Mouse (Mus musculus) gastrocnemius, adult 18-20 months (tissue): ENCODE results near the gene Thtpa. TPM values are rescaled to one million over a fixed set of nuclear protein-coding genes. Genes with fewer than 3 reads are reported as not detected.
A peak's percentile ranks its signal among the peaks of the same experiment; 100 is the strongest.

Experiments used
- DNase-seq: peaks from one replicate; pipeline ENCODE4 v3.0.0; 2021; ENCODE audit warnings: low spot score
- total RNA-seq, 2 experiments: library from RNA; stranded (reverse); gene quantifications; 2 replicates each; pipeline ENCODE4 v1.2.3; 2021

The Thtpa gene
- total RNA-seq, 2 experiments from 2014 or later: 12.1 to 14.8 TPM

DNA sequence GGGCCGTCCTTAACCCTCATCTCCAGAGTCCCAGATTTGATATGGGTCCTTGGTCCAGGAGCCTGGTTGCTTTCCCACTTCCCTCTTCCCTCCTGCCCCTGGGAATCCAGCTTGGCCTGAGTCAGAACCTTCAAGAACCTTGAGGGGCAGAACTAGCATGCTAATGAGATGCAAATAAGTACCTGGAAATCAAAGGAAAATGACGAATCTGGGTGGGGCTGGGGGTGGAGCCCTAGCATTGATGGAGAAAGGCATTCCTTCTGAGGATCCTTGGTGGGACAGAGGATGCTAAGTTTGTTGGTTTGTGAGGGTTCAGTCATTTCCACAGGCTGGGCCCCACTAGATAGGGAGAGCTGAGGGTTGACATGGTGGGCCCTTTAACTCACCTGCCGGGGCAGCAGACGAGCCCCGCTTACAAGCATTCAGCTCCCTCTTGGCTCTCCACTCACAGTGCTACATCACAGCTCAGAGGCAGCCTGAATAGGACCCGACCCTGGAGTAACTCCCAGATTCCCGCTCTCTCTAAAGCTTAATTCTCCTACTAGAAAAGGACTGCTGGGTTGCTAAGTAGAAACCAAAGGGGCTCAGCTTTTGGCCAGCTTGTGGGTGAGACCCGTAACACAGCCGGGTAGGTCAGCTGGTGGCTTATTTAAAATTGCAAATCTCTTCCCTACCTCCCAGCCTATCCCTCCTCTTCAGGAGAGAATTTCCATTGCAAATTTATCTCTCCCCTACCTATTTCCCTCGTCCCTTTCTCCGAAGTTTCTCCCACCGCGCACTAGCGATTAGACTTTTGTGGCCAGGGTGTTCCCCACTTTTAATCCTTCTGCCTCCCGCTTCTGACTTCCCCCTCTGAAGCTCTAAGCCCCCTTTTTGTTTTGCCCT is 16.9 kb upstream of the Thtpa start:
- no peak for DNase-seq

DNA sequence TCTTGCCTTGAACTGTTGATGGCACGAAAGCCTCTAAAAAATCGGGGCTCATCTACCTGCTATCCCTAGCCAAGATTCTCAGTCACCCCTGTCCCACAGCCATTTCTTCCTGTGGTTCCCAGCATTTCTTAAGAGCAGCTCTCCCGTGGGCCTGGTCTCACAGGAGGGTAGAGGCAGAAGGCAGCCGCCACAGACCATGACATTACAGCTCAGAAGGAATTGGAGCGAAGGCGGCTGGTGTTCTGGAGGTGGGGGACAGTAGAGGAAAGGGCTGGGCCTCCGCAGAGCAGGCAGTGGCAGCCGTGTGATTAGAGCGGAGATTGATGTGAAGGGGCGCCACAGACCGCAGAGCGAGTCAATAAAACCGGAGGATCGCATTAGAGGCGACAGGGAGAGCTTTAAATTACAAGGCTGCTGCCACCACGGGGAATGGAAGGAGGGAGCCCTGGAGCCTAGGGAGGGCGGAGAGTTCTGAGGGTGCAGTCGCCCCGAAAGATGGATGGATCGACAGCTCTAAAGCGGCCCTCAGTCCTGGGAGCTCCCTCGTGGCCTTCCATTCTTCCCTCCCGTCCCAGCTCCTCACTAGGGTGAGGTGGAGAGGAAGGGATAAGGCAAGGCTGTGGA is 16.1 kb upstream of the Thtpa start:
- no peak for DNase-seq

DNA sequence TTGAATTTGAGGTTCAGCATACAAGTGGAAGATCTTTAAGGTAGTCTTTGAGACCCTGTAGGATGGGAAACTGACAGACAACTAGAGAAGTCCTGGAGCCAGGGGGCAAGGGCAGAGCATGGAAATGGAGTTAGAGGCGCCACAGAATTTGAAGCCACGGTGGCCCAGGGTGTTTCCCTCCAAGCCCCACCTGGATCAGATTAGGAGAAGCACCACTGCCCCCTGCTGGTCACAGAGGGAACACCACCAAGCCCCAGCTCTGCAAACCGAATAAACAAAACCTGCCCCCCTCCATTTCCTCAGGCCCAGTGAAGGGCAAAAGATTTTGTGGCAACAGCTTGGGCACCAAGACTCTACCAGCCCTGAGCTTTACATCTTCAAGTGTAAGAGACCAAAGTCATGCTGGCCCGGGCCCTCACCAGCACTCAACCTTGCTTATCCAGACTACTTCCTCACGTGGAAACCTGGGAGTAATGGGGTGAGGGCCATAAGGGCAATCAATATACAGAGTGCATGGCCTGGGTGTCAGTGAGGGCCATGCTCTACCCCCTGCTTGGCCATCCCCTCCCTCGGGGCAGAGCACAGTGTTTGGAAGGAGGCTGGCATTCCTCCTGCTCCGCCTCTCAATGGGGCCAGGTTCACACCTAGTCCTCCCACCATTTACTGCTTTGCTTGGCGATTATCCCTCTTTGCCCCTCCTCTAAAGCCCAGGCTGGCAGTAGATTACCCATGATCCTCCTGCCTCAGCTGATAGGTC is 15.2 kb upstream of the Thtpa start:
- DNase-seq: peak; percentile 46

DNA sequence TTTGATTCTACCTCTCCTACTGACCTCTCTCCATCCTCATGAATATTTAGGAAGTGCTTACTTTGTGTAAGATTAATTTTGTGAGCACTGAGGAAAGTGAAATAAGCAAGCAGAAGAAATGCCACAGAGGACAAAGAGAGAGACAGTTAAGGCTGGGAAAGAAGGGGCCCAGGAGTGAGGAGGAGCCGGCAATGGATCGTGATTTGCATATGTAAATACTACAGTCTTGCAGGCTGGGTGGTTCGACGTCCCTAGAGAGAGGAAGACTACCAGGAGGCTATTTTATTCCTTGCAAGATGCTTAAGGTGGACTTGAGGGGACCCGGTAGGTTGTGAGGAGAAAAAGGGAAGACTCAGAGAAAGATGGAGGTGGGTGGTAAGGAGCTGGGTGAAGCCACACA is 13.5 kb upstream of the Thtpa start:
- DNase-seq: no peak

DNA sequence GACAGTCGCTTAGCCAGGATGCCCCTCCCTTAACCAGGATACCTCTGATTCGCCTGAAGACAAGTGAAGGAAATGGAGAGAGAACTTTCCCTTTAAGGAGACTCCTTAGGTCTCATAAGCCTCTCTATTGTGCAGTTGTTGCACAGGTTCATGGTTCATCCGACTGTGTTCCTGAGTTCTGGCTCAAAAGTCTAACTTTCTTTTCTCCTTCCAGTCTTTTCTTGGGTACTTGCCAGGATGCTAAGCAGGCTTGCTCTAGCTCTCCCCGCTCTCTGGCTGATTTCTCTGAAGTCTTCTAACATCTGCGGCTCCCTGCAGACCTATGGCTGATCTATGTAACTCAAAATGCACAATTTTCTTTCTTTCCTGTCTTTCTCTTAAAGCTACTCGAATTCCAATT is 11.1 kb upstream of the Thtpa start:
- DNase-seq: no peak

DNA sequence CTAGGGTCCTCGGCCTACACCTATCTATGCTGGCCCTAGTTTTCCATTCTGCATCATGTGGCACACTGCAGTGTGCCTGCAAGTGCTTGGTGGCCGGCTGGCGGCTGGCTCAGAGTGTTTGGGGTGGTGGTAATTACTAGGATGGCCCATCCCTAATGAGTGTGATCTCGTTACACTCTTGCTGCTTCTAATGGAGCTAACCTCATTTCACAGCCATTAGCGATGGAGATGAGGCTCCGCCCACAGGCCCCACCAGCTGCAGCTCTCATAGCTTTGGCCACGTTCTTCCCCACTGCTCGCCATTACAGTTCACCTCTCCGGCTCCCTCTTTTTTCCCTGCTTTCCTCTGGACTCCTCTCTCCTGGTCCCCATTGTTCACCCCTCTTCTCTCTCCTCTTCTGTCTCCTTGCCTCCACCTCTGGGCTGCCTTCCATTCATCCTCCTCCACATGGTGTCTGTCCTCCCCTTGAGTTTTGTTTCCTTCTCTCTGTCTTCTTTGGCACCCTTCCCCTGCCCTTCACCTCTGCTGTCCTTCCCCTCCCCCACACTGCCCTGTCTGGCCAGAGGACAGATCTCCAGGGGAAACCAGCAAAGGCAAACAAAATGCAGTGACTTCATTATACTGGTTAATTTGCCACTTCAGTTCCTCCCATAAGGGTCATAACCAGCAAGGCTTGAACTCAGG is 9.1 kb upstream of the Thtpa start:
- DNase-seq: no peak

DNA sequence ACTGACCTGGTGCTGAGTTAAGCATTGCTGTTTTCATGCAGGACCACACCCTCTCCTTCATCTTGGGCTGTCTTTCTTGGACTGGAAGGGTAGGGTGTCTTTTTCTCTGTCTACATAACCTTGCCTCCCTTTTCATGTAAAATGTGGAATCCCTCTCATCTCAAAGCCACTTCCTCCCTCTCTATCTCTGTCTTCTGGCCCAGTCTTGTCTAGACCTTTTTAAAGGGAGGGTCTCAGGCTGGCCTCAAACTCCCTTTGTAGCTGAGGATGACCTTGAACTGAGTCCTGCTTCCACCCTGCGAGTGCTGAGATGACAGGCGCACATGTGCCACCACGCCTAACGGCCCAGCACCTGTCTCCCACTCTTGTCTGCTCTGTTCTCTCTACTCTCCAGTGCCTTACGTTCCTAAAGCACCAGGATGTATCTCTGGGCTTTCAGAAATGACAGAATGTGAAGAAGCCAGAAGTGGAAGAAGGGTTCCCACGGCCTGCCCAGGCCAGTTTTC is 8.5 kb upstream of the Thtpa start:
- DNase-seq: no peak

DNA sequence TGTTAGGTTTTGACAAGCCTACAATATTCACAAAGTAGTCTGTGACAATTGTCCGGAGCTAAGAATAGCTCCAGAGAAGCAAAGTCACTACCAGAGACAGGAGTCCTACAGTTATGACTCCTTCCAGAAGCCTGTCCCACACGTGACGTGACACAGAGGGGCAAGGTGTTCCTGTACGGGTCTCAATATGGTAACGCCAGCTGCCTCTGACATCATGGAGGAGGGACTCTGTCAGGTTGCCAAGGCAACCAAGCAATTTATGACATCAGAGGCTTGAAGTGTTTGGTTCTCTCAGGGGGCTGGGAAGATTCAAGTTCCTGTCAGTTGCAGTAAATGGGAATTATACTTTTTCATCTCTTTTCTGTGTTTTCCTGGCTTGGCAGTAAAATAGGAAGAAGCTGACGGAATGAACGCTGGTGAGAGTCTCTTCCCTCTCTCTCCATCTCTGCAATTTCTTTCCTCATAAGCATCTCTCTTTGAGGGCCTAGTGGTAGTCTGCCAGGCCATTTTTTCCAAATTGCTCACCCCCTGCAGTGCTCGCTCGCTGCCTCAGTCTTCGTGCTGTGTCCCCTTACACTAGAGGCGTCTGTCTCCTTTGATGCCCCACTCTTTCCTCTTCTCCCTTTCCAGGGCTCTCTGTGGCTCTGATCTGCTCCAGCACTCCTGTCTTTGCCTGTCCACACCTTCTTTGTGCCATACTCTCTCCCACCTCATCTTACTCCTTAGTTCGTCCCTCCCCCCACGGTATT is 5.2 kb upstream of the Thtpa start:
- DNase-seq: no peak

DNA sequence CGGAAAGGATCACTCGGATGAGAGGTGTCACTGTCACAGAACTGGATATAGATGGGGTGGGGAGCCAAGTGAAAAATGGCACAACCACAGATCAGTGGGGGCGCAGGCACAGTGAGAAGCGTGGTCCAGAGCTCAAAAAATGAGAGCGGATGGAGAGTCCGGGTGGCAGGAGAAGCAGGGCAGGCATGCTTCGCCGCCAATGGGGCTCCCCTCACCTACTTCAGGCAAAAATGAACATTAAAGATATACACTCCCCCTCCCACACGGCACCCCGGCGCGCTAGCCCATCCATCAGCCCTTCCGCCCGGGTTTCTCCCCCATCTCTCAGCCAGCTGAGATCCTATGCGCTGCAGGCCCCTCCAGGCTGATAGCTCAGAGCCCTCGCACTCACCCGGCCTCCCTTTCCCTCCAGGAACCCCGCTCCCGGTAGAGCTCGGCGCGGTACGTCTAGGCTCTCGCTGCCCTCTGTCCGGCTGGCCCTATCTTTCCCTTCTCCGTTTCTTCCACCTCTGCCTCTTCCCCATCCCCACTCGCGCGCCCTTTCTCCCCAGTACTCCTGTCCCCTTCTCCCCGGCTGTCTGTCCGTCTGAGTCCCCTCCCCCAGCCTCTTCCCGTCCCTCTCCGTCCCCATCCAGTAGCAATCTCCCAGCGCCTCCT is 3.2 kb upstream of the Thtpa start:
- no peak for DNase-seq

DNA sequence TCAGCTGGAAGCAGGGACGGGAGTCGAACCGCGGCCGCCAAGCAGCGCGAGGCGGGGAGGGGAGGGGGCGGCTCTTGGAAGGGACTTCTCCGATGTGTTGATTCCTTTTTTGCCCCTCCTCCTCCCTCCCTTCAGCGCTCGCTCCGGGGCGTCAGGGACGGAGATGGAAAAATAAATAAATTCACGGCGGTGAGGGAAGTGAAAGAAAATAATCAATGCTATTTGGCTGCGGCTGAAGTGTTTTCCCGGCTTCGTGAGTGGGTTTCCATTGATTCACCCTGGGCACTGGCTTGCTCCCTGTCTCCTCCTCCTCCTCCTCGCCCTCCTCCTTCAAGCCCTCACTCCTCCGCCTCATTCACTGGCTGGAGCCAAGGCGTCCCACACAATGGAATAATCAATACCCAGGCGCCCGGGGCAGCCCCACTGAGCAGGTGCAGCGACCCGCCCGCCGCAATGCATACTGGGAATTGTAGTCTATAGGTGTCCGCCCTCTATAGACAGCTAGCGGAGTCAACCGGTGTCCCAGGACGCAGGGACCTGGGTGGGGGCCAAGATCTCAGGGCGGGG is 2.5 kb upstream of the Thtpa start, which contains the start of gene Zfhx2:
Zfhx2 (minus strand) TSS at position 314 of the 567 bp plus-strand sequence.
- peak; percentile 95 for DNase-seq

DNA sequence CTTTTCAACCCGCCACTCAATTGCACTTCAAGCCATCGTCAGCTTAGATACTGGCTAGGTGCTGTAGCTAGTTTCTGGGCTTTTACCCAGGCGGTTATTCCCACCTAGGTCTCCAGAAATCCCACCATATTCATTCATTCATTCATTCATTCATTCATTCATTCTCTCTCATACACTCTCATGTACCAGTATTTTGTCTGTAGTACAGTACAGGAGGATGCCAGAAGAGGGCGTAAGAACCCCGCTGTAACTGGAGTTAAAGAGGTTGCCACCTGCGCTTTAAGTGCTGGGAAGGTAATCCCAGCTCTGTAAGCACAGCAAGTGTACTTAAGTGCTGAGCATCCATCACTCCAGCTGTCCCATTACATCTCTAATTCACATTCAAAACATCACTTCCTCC is 657 bp upstream of the Thtpa start:
- no peak for DNase-seq

DNA sequence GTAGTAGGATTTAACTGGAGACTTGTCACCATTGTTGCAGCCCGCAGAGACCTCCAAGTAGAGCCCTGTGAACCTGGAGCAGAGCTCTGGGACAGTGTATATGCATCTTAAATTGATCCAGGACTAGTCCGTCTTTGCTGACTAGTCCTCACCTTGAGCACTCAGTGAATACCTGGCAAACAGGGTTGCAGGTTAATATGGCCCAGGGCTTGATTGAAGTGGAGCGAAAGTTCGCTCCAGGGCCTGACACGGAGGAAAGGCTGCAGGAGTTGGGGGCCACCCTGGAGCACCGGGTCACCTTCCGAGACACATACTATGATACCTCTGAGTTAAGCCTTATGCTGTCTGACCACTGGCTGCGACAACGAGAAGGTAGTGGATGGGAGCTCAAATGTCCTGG is 679 bp downstream of the Thtpa start:
- no peak for DNase-seq

DNA sequence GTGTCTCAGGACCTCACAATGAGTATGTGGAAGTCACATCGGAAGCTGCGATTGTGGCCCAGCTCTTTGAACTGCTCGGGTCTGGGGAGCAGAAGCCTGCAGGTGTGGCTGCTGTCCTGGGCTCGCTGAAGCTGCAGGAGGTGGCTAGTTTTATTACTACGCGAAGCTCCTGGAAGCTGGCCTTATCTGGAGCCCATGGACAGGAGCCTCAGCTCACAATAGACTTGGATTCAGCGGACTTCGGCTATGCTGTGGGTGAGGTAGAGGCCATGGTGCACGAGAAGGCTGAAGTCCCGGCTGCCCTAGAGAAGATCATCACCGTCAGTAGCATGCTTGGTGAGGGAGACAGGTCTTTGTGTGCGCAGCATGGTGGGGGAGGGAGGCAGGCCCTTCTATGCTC is 1.1 kb downstream of the Thtpa start:
- DNase-seq: no peak

DNA sequence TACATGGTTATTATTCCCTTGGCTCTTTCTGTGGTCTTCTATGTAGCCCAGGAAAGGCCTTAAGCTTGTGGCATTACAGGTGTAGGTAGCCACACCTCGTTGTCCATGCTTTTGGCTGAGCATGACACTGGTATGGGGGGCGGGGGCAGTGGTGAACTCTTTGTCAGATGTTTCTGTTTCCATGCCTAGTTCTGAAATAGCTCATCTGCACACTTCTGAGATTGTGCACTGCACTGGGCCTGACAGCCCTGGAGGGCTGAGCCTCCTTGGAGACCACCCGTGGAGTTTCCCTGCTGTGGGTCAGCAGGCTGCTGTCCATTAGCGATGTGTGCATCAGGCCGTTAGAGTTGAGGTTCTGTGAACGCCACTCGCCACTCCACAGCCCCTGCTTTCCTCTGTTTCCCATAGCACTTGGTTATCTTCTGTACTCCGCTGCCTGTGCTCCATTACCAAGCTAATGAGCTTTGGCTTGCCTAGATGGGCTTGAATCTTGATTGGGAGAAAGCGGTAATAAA is 2.0 kb downstream of the Thtpa start:
- DNase-seq: no peak

DNA sequence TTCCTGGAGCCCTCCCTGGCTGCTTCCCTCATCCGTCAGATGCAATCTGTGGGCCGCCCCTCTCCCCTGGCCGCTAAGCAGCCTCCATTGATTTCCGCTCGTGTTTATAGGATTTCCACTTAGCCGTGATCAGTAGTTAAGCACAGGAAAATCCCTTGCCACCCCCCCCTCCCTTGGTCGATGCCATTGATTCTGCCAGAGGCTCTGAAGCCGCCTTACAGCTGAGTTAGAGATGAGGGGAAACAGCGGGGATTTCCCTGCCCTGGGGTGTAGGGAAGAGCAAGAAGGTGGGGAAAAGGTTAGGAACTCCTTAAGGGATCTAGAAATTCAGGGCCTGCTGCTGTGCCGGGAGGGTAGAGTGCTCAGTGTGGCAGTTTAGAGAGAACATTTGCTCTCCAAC is 3.1 kb downstream of the Thtpa start:
- no peak for DNase-seq

DNA sequence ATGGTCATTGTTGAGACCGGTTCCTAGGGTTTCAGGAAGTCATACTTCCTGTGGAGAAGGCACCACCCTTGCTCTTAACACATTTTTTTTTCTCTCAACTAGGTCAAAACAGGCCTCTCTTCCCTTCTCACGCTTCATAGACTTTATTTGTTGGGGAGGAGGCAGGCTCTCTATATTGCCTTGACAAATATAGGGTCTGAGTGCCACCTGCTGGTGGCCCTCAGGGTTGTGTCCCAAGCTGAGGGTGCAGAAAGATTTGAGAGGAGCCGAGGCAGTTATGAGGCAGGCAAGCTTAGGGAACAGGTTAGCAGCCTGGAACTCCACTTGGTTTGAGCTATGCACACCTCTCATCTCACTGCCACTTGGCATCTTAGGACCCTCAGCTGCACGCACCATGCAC is 3.5 kb downstream of the Thtpa start:
- DNase-seq: no peak

DNA sequence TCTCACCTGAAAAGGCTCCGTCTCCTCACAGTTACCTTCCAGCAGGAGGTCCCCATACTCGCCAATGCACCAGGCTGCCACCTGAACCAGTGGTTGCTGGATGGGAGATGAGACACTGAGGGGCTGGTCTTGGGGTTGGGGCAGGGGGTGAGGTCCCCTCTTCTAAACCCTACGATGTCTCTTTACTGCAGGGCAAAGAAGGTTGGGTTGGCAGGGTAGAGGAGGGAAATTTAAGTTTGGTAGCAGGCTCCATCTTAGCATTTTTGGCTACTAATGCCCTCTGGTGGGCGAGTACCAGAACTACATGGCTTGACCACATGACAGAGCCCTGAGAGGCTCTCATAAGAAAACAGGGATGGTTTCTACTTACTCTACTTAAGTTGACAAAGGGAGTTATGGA is 7.0 kb downstream of the Thtpa start:
- peak; percentile 61 for DNase-seq

DNA sequence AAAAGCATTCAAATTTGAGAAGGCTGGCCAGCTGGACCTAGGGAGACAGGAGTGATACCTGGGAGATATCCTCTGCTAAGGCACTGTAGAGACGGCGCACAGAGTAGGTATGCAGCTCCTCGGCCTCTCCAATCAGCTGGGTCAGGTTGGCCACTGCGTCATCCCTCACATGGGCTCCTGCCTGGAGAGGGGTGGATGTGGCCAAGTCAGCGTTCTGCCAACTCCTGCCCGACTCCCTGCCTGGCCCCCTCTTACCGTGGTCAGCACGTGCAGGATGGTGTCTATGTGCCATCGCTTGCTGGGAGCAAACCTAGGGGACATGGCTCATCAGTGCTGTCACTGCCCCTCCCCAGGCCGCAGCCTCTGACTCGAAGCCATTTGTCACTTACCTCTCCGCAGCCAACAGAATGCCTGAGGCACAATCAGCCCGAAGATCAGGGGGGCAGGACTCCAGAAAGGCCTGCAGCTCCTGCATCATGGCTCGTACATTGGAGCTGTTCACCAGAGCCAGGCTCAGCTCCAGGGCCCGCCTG is 7.7 kb downstream of the Thtpa start:
- no peak for DNase-seq

DNA sequence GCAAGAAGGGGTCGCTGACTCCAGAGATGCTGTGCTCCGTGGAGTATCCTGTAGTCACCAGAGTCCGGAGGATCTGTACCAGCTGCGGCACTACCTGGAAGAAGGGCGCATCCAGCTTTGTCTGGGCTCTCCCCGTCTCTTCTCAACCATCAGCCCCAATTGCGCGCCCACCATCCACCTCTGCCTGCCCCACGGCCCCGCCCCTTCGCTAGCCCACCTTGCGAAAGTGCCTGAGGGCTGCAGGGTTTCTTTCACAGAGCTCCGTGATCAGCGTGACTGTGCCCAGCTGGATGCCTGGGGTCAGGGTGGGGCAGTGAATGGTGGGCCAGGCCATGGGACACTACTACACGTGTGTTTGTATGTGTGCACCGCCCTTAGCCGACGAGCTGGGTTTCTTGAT is 9.8 kb downstream of the Thtpa start:
- DNase-seq: no peak
